ENCODE assay signal across 24 mouse cellular contexts in the genomic region with DNA sequence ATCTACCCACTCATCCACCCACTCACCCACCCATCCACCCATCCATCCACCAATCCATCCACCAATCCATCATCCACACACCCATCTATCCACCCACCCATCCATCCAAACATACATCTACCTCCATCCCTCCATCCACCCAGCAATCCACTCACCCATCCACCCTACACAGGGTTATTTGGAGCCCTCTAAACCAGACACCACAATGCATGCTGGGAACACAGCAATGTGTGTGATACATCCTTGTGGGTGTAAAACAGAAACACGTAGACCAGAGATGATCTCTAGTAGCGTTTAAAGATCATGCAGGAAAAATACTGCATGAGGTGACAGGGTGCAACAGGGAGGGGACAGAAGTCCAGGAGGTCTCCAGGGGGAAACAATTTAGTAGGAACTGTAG. TPM values are rescaled to one million over a fixed set of nuclear protein-coding genes. Genes with fewer than 3 reads are reported as not detected.
A peak's percentile ranks its signal among the peaks of the same experiment; 100 is the strongest.
DNase-seq lines count a peak whose midpoint lies in the region; ATAC-seq and TF ChIP-seq lines count a peak whose summit lies in the region.
"Had no signal": no experiment of that assay in that cellular context is flagged by ENCODE, and none has a peak within 500 bp of the region (broad histone marks: within the 10 kb centered on the region; RNA-seq: fewer than 3 reads in every experiment).

No protein-coding gene starts in this region.

- no peak for TF ChIP-seq POLR2A in cortical plate, adult 2 months (IDR thresholded peaks at IDR 0.05; ENCODE audit: extremely low read depth, insufficient read depth, low read length)

- H3K27ac ChIP-seq in layer of hippocampus, adult 2 months: peak overlapping the region; percentile 93
- H3K27ac ChIP-seq in cortical plate, adult 2 months (ENCODE audit: insufficient read depth, low read length): peak overlapping the region; percentile 70
- H3K27ac ChIP-seq: embryonic facial prominence, embryonic 13.5 days; embryonic facial prominence, embryonic 15.5 days; forebrain, embryonic 10.5 days; forebrain, embryonic 12.5 days had no signal

- TF ChIP-seq CTCF in layer of hippocampus, adult 2 months (conservative IDR thresholded peaks at IDR 0.05): no peak
- no peak for TF ChIP-seq CTCF in cortical plate, adult 2 months (IDR thresholded peaks at IDR 0.05; ENCODE audit: extremely low read depth, insufficient read depth, low read length)

- no peak for DNase-seq in layer of hippocampus, adult 2 months (ENCODE audit: low spot score in 2 of 2)
- DNase-seq in layer of hippocampus, postnatal 14 days (ENCODE audit: low spot score in 2 of 2): no peak
- peak; percentile 69 for DNase-seq in right cerebral cortex, adult 18-20 months
- DNase-seq in right cerebral cortex, postnatal 14 days: no peak
- no peak for DNase-seq in thymus, postnatal 10 days (ENCODE audit: low spot score in 2 of 2)
- DNase-seq: adrenal gland, adult 2 months; adrenal gland, postnatal 10 days; adrenal gland, postnatal 25 days; cerebellum, adult 11-12 months; cerebellum, adult 2 months; cerebellum, adult 9-10 months; cerebellum, postnatal 10 days; cerebellum, postnatal 25 days; embryo, embryonic 11 days had no signal

- peak overlapping the region; percentile 24 for H3K4me3 ChIP-seq in layer of hippocampus, adult 2 months
- peak overlapping the region; percentile 23 for H3K4me3 ChIP-seq in cortical plate, adult 2 months (ENCODE audit: insufficient read depth, low read length)
- H3K4me3 ChIP-seq: embryonic facial prominence, embryonic 13.5 days; embryonic facial prominence, embryonic 15.5 days; erythroblast, embryonic 14.5 days; forebrain, embryonic 10.5 days; forebrain, embryonic 12.5 days had no signal

- peaks cover 8% of the 10 kb centered on the region for H3K4me1 ChIP-seq in cortical plate, adult 2 months (ENCODE audit: control insufficient read depth, insufficient read depth, low read length)

- ATAC-seq in inflammation-experienced regulatory T-cells, adult 6 months: no peak
- ATAC-seq: forebrain, embryonic 14.5 days; forebrain, embryonic 16.5 days had no signal

RNA-seq across cellular contexts. Expression of a gene that starts 4.5 kb away (rescaled TPM):
- total RNA-seq in layer of hippocampus, adult 2 months (2021): 100 to 1,000 TPM; 103 to 105 TPM
- total RNA-seq in layer of hippocampus, postnatal 14 days (2021): 10 to 100 TPM; 62.0 to 69.6 TPM
- polyA plus RNA-seq in cortical plate, adult 2 months (2012; rRNA removed): 63.5 and 68.7 TPM in 2 replicates
- 1 to 10 TPM in 1 of 3 experiments, under 1 TPM in 2; 0.87 to 1.1 (median 0.88) TPM for polyA plus RNA-seq in inflammation-experienced regulatory T-cells, adult 6 months (2017; shearing (Covaris generic))
- polyA plus RNA-seq: C2C12; erythroblast, embryonic 14.5 days had no signal

RNA-seq across cellular contexts. Expression of a gene that starts 55.0 kb away (rescaled TPM):
- total RNA-seq in layer of hippocampus, adult 2 months (2021): under 1 TPM; 0.72 to 0.81 TPM
- total RNA-seq in layer of hippocampus, postnatal 14 days (2021): 1 to 10 TPM; 1.3 to 2.1 TPM
- 2.0 and 2.1 TPM in 2 replicates for polyA plus RNA-seq in cortical plate, adult 2 months (2012; rRNA removed)
- polyA plus RNA-seq in inflammation-experienced regulatory T-cells, adult 6 months (2017; shearing (Covaris generic)): not detected
- polyA plus RNA-seq: erythroblast, embryonic 14.5 days had no signal
